Comparison of ENCODE assay signal across 20 mouse cellular contexts in the genomic region with DNA sequence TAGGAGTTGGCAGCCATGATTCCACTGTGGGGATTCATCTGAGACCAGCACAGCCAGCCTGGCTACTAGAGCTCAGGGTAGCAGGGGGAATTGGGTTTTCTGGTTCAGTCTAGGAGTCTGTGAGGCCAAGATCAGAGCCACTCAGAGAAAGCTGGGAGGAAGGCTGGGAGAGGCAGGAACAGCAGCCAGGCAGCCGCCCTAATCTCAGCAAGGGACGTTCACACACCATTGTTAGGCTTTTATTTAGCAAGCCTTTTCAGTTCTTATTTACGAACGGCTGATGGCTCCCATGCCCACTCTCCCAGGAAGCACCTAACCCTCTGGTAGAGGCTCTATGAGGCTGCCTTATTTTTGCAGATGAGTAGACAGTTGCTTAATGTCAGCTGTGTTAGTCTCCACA. TPM values are rescaled to one million over a fixed set of nuclear protein-coding genes. Genes with fewer than 3 reads are reported as not detected.
A peak's percentile ranks its signal among the peaks of the same experiment; 100 is the strongest.
DNase-seq lines count a peak whose midpoint lies in the region; ATAC-seq and TF ChIP-seq lines count a peak whose summit lies in the region.
"Had no signal": no experiment of that assay in that cellular context is flagged by ENCODE, and none has a peak within 500 bp of the region (broad histone marks: within the 10 kb centered on the region; RNA-seq: fewer than 3 reads in every experiment).

No protein-coding gene starts in this region.

- 32% methylated on average over 4 of the region's 4 CpGs for WGBS in forebrain, embryonic 10.5 days
- 7% methylated on average over 4 of the region's 4 CpGs for WGBS in forebrain, embryonic 15.5 days
- 31% methylated on average over 4 of the region's 4 CpGs for WGBS in heart, embryonic 15.5 days
- 23% methylated on average over 4 of the region's 4 CpGs for WGBS in midbrain, embryonic 10.5 days
- 12% methylated on average over 4 of the region's 4 CpGs for WGBS in midbrain, embryonic 15.5 days
- WGBS in intestine, postnatal 0 days = 26% methylated on average over 4 of the region's 4 CpGs

- H3K4me3 ChIP-seq in forebrain, embryonic 10.5 days = no peak overlapping the region
- no peak overlapping the region for H3K4me3 ChIP-seq in forebrain, embryonic 15.5 days
- no peak overlapping the region for H3K4me3 ChIP-seq in heart, embryonic 15.5 days
- H3K4me3 ChIP-seq in midbrain, embryonic 10.5 days = no peak overlapping the region
- no peak overlapping the region for H3K4me3 ChIP-seq in midbrain, embryonic 15.5 days
- no peak overlapping the region for H3K4me3 ChIP-seq in intestine, postnatal 0 days (ENCODE audit: low read depth, low read length)
- H3K4me3 ChIP-seq: forebrain, embryonic 12.5 days; liver, embryonic 13.5 days; neural tube, embryonic 15.5 days; stomach, embryonic 15.5 days had no signal

- DNase-seq in forebrain, embryonic 10.5 days (ENCODE audit: extremely low spot score, low spot score) = no peak
- DNase-seq in heart, adult 9 months (ENCODE audit: low spot score in 2 of 2) = no peak
- DNase-seq in midbrain, embryonic 10.5 days (ENCODE audit: low spot score) = no peak
- DNase-seq: cerebellum, adult 11-12 months; cerebellum, postnatal 10 days; layer of hippocampus, adult 9-11 months; liver, embryonic 13.5 days; right cerebral cortex, adult 18-20 months; thymus, postnatal 36 days had no signal

- H3K36me3 ChIP-seq in forebrain, embryonic 10.5 days (replicated peaks) = no peaks in the 10 kb centered on the region
- no peaks in the 10 kb centered on the region for H3K36me3 ChIP-seq in forebrain, embryonic 15.5 days
- no peaks in the 10 kb centered on the region for H3K36me3 ChIP-seq in heart, embryonic 15.5 days
- H3K36me3 ChIP-seq in midbrain, embryonic 10.5 days = no peaks in the 10 kb centered on the region
- H3K36me3 ChIP-seq in midbrain, embryonic 15.5 days (replicated peaks) = no peaks in the 10 kb centered on the region
- no peaks in the 10 kb centered on the region for H3K36me3 ChIP-seq in intestine, postnatal 0 days (ENCODE audit: control insufficient read depth, insufficient read depth)
- H3K36me3 ChIP-seq: forebrain, embryonic 12.5 days; G1E; liver, embryonic 13.5 days; neural tube, embryonic 15.5 days; stomach, embryonic 15.5 days had no signal

- H3K9ac ChIP-seq in forebrain, embryonic 15.5 days (replicated peaks) = no peak overlapping the region
- H3K9ac ChIP-seq in heart, embryonic 15.5 days = no peak overlapping the region
- H3K9ac ChIP-seq in midbrain, embryonic 15.5 days = no peak overlapping the region
- H3K9ac ChIP-seq in intestine, postnatal 0 days (ENCODE audit: low read depth, low read length) = no peak overlapping the region
- H3K9ac ChIP-seq: forebrain, embryonic 12.5 days; liver, embryonic 13.5 days; neural tube, embryonic 15.5 days; stomach, embryonic 15.5 days had no signal

- no peak overlapping the region for H3K4me2 ChIP-seq in forebrain, embryonic 15.5 days (replicated peaks)
- H3K4me2 ChIP-seq in heart, embryonic 15.5 days = no peak overlapping the region
- no peak overlapping the region for H3K4me2 ChIP-seq in midbrain, embryonic 15.5 days
- H3K4me2 ChIP-seq in intestine, postnatal 0 days (replicated peaks; ENCODE audit: low read depth) = no peak overlapping the region
- H3K4me2 ChIP-seq: forebrain, embryonic 12.5 days; liver, embryonic 13.5 days; neural tube, embryonic 15.5 days; stomach, embryonic 15.5 days had no signal

- no peak for ATAC-seq in forebrain, embryonic 15.5 days (replicated peaks)
- ATAC-seq in heart, embryonic 15.5 days (replicated peaks; ENCODE audit: insufficient number of reproducible peaks, insufficient read depth, low FRiP score, low read depth) = no peak
- no peak for ATAC-seq in midbrain, embryonic 15.5 days (replicated peaks)
- ATAC-seq in intestine, postnatal 0 days = no peak
- ATAC-seq: hindbrain, postnatal 0 days; Patski had no signal

- no peaks in the 10 kb centered on the region for H3K9me3 ChIP-seq in forebrain, embryonic 10.5 days
- no peaks in the 10 kb centered on the region for H3K9me3 ChIP-seq in forebrain, embryonic 15.5 days
- H3K9me3 ChIP-seq in heart, embryonic 15.5 days (replicated peaks) = no peaks in the 10 kb centered on the region
- no peaks in the 10 kb centered on the region for H3K9me3 ChIP-seq in midbrain, embryonic 10.5 days (replicated peaks)
- no peaks in the 10 kb centered on the region for H3K9me3 ChIP-seq in midbrain, embryonic 15.5 days
- no peaks in the 10 kb centered on the region for H3K9me3 ChIP-seq in intestine, postnatal 0 days (ENCODE audit: control insufficient read depth)
- H3K9me3 ChIP-seq: forebrain, embryonic 12.5 days; G1E; liver, embryonic 13.5 days; neural tube, embryonic 15.5 days; stomach, embryonic 15.5 days had no signal

- peaks cover 17% of the 10 kb centered on the region for H3K4me1 ChIP-seq in forebrain, embryonic 10.5 days
- H3K4me1 ChIP-seq in forebrain, embryonic 15.5 days = no peaks in the 10 kb centered on the region
- no peaks in the 10 kb centered on the region for H3K4me1 ChIP-seq in heart, embryonic 15.5 days (replicated peaks)
- peaks cover 17% of the 10 kb centered on the region for H3K4me1 ChIP-seq in midbrain, embryonic 10.5 days
- no peaks in the 10 kb centered on the region for H3K4me1 ChIP-seq in midbrain, embryonic 15.5 days
- H3K4me1 ChIP-seq in intestine, postnatal 0 days (replicated peaks; ENCODE audit: control insufficient read depth, insufficient read depth, low read length) = no peaks in the 10 kb centered on the region
- H3K4me1 ChIP-seq: liver, embryonic 13.5 days; neural tube, embryonic 15.5 days; stomach, embryonic 15.5 days had no signal

- peaks cover 39% of the 10 kb centered on the region for H3K27me3 ChIP-seq in forebrain, embryonic 10.5 days (ENCODE audit: poor library complexity, severe bottlenecking)
- H3K27me3 ChIP-seq in forebrain, embryonic 15.5 days = peaks cover 4% of the 10 kb centered on the region
- H3K27me3 ChIP-seq in heart, embryonic 15.5 days = peaks cover 19% of the 10 kb centered on the region
- H3K27me3 ChIP-seq in midbrain, embryonic 10.5 days (ENCODE audit: low read depth, poor library complexity, severe bottlenecking) = peaks cover 36% of the 10 kb centered on the region
- peaks cover 11% of the 10 kb centered on the region for H3K27me3 ChIP-seq in midbrain, embryonic 15.5 days (replicated peaks)
- peaks cover 2% of the 10 kb centered on the region; the same call in 1 of the 2 replicates for H3K27me3 ChIP-seq in intestine, postnatal 0 days (replicated peaks; ENCODE audit: control insufficient read depth, insufficient read depth, low read length)

- TF ChIP-seq CTCF in intestine, postnatal 0 days (IDR thresholded peaks at IDR 0.05; ENCODE audit: low read depth) = no peak

- H3K27ac ChIP-seq in forebrain, embryonic 10.5 days = 0 out of 2 replicates have a peak overlapping the region, but pooled peaks have one; percentile 27
- H3K27ac ChIP-seq in forebrain, embryonic 15.5 days (replicated peaks) = no peak overlapping the region
- H3K27ac ChIP-seq in heart, embryonic 15.5 days = 0 out of 2 replicates have a peak overlapping the region, but pooled peaks have one; percentile 20
- H3K27ac ChIP-seq in midbrain, embryonic 10.5 days (replicated peaks) = peak overlapping the region; percentile 38; the same call in 1 of the 2 replicates
- no peak overlapping the region for H3K27ac ChIP-seq in midbrain, embryonic 15.5 days
- no peak overlapping the region for H3K27ac ChIP-seq in intestine, postnatal 0 days (ENCODE audit: low read depth, low read length)
- H3K27ac ChIP-seq: forebrain, embryonic 12.5 days; hindbrain, postnatal 0 days; kidney, postnatal 0 days; liver, embryonic 13.5 days; neural tube, embryonic 15.5 days; stomach, embryonic 15.5 days had no signal

RNA-seq across cellular contexts. Expression of gene Tcf15, which starts 6.5 kb away (rescaled TPM):
- 4.0 and 4.1 TPM in 2 replicates for polyA plus RNA-seq in forebrain, embryonic 10.5 days (2016; fragmentation: Nextera tagmentation; extraction: Ambion mirVana)
- polyA plus RNA-seq in forebrain, embryonic 15.5 days (2015; fragmentation: Nextera tagmentation; extraction: Ambion mirVana) = 1.8 and 2.2 TPM in 2 replicates
- 14.1 and 14.3 TPM in 2 replicates for polyA plus RNA-seq in heart, embryonic 15.5 days (2015; fragmentation: Nextera tagmentation; extraction: Ambion mirVana)
- polyA plus RNA-seq in midbrain, embryonic 10.5 days (2016; fragmentation: Nextera tagmentation; extraction: Ambion mirVana) = 1.9 and 3.0 TPM in 2 replicates
- 1.1 TPM in 2 replicates for polyA plus RNA-seq in midbrain, embryonic 15.5 days (2015; fragmentation: Nextera tagmentation; extraction: Ambion mirVana)
- polyA plus RNA-seq in intestine, postnatal 0 days (2015; fragmentation: Nextera tagmentation; extraction: Ambion mirVana) = 3.2 and 4.5 TPM in 2 replicates
- polyA plus RNA-seq: G1E, Patski had no signal

RNA-seq across cellular contexts. Expression of gene Srxn1, which starts 44.6 kb away (rescaled TPM):
- polyA plus RNA-seq in forebrain, embryonic 10.5 days (2016; fragmentation: Nextera tagmentation; extraction: Ambion mirVana) = 14.6 and 14.9 TPM in 2 replicates
- polyA plus RNA-seq in forebrain, embryonic 15.5 days (2015; fragmentation: Nextera tagmentation; extraction: Ambion mirVana) = 11.1 and 13.0 TPM in 2 replicates
- 5.3 and 10.3 TPM in 2 replicates for polyA plus RNA-seq in heart, embryonic 15.5 days (2015; fragmentation: Nextera tagmentation; extraction: Ambion mirVana)
- 14.8 and 18.5 TPM in 2 replicates for polyA plus RNA-seq in midbrain, embryonic 10.5 days (2016; fragmentation: Nextera tagmentation; extraction: Ambion mirVana)
- polyA plus RNA-seq in midbrain, embryonic 15.5 days (2015; fragmentation: Nextera tagmentation; extraction: Ambion mirVana) = 21.5 and 23.7 TPM in 2 replicates
- polyA plus RNA-seq in intestine, postnatal 0 days (2015; fragmentation: Nextera tagmentation; extraction: Ambion mirVana) = 102 and 104 TPM in 2 replicates

Comparison
In these comparisons a context has a peak if more than half of its experiments do, and no peak if none do; other contexts are left out.
1. H3K27ac ChIP-seq: peak in forebrain, embryonic 10.5 days (single experiment), heart, embryonic 15.5 days (single experiment) and midbrain, embryonic 10.5 days (single experiment); none in forebrain, embryonic 15.5 days (single experiment), midbrain, embryonic 15.5 days (single experiment) and intestine, postnatal 0 days (single experiment).